Mouse (Mus musculus): ENCODE data around the gene Scyl1.

Gene Scyl1

DNA sequence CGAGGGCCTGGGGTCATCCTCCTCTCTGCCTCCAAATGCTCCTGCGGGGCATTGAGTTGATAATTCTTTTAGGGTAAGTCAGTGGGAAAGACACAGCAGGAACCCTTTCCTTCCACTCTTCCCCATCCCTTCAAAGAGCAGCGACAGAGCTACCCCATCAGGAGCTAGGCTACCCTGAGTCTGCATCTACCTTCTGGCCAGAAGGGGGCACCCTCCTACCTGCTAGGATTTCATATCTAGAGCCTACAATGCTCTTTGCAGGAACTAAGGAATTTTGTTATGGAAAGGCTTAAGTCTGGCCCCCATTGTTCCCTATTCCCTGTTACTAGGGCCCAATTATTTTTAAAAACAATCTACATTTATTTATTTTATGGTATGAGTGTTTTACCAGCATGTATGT, 60.0 kb downstream of the Scyl1 start:
- ChIA-PET POLR2A (interaction anchor here in 3 of 4 experiments (0.6 to 2.7 kb wide), 26 partner anchors 9 to 221 kb away, joined by 3 to 17 read pairs (median 4); partner anchors contain the start of genes Ehbp1l1 (in 2 of the 3), Cfl1 (in 1 of the 3), Fam89b (in 1 of the 3) and Kat5 (in 1 of the 3)), CTCF (interaction anchor here (0.5 to 4.8 kb wide), 59 partner anchors 8 to 375 kb away, joined by 3 to 78 read pairs (median 4); partner anchors contain the start of genes Ehbp1l1 (in 2 of the 4), Fam89b (in 2 of the 4), Sipa1 (in 2 of the 4) and Kat5 (in 1 of the 4))

DNA sequence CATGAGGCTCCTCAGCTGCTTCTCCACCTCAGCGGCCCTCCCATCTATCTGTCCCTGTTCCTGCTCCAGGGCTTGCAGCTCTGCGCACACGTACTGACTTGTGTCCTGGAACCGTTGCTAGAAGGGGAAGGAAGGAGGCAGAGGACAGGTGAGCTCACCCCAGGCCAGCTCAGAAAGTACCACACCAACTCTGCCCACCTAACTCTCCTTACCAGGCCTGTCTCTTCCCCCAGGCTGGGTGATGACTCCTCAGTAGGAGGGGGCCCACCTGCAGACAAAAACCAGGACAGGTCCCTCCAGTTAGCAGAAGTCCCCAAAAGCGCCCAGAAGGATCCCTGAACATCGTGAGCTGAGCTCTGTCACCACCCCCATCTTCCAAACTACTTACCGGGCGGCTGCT, 60.6 kb downstream of the Scyl1 start:
- CTCF ChIA-PET: interaction anchor here (0.5 to 4.8 kb wide), 53 partner anchors 9 to 375 kb away, joined by 3 to 78 read pairs (median 4); partner anchors contain the start of genes Ehbp1l1 (in 2 of the 4), Fam89b (in 2 of the 4), Sipa1 (in 2 of the 4) and Kat5 (in 1 of the 4)
- POLR2A ChIA-PET: interaction anchor here (0.6 to 2.7 kb wide), 29 partner anchors 8 to 221 kb away, joined by 3 to 17 read pairs (median 4); partner anchors contain the start of genes Ehbp1l1 (in 2 of the 4), Map3k11 (in 2 of the 4), Pcnx3 (in 2 of the 4) and Cfl1 (in 1 of the 4)

DNA sequence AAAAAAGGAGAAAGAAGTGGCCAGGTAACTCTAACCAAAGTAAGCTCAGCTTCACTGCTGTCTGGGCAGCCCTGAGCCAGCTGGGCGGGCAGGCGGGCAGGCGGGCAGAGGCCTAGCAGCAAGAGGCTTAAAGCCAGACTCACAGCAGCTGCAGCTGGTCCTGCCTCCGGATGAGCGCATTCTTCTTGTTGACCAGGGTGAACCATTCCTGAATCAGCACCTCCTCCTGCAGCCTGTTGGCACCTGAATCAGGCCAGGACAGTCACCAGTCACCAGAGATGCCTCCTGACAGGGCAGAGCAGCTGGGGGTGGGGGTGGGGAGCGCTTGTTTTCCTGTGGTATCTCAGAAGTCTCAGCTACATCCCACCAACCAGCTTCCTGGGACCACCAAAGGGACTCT, 61.2 kb downstream of the Scyl1 start:
- ChIA-PET CTCF (interaction anchor here (0.6 to 4.8 kb wide), 22 partner anchors 10 to 253 kb away, joined by 3 to 78 read pairs (median 5); partner anchors contain the start of genes Ehbp1l1 (in 2 of the 4), Fam89b (in 1 of the 4), Map3k11 (in 1 of the 4) and Pcnx3 (in 1 of the 4)), POLR2A (interaction anchor here (0.7 to 2.7 kb wide), 21 partner anchors 8 to 222 kb away, joined by 3 to 17 read pairs (median 3); partner anchors contain the start of genes Ehbp1l1 (in 2 of the 4), Fam89b (in 1 of the 4), Kat5 (in 1 of the 4) and Map3k11 (in 1 of the 4))
